Mouse (Mus musculus) spleen, adult 2 months (tissue): ENCODE results near the gene Rassf1.

Experiments
- CTCF ChIP-seq: fragments of 200-500 bp; IDR thresholded peaks from 2 replicates; pipeline ENCODE4 v1.5.1; 2011; ENCODE audit warnings: mild to moderate bottlenecking, inconsistent platforms; ENCODE audit not compliant: insufficient read depth, insufficient read length, insufficient replicate concordance; ENCODE audit errors: extremely low read depth
- POLR2A ChIP-seq: fragments of 200-500 bp; IDR thresholded peaks from 2 replicates; pipeline ENCODE4 v1.6.1; 2011; ENCODE audit warnings: low read depth, low read length, inconsistent platforms

GRCm38 (mm10) chr9:107586974-107587832 is 35.8 kb downstream of the Rassf1 start, which contains the start of gene Ifrd2:
- peak; percentile 70 for TF ChIP-seq POLR2A
- no peak for TF ChIP-seq CTCF
